Mouse (Mus musculus) liver, embryonic 18 days (tissue): ENCODE results near the gene Krt71. TPM values are rescaled to one million over a fixed set of nuclear protein-coding genes. Genes with fewer than 3 reads are reported as not detected.

Experiments used
- polyA plus RNA-seq: library from polyadenylated mRNA; depleted of rRNA; stranded (reverse); fragments of >200 nt; gene quantifications from 2 replicates; pipeline ENCODE4 v1.2.3, GENCODE M21; 2012; rRNA removed

Krt71 gene
- not detected in 2 replicates for polyA plus RNA-seq

DNA sequence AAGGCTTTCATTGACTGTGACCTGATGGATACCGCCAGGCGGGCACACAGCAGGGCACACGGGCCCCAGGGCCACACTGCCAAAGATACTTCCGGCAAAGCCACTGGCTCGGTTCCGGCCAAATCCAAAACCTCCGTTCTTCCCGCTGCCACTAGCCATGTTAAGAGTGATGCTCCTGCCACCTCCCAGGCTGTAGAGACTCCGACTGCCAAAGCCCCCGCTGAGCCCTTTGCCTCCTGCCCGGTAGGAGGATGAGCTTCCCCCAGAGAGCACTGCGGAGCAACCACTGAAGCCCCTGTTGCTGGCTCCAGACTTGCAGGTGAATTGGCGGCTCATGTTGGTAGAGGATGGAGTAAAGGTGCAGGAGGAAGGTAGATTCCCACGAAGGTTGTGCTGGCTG, at the start of gene Krt71:
Krt71 (minus strand) TSS at position 399 of the 400 bp plus-strand sequence.

GRCm38 (mm10) chr15:101786360-101786759, 43.5 kb upstream of the Krt71 start, which contains the start of gene Krt72:
Gene Krt72 (minus strand): TSS chr15:101786460.

DNA sequence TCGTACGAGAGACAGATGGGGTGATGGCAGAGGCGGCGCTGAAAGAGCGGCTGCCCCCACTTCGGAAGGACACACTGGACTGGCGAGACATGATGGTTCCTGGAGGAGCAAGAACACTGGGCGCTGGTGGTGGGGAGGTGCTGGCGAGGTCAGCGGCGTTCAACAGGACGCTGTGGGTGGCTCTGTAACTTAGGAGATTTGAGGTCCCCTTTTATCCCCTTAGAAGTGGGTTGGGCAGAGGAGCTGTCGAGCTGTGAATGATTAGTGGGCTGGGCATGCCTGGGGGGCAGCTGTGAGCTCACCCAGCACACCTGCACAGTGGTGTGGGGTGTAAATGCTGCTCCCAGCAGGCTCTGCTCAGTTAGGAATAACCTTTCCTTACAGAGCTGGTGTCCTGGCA, 30.2 kb downstream of the Krt71 start, which contains the start of gene Krt5:
Krt5 (minus strand) TSS at position 179 of the 400 bp plus-strand sequence.

DNA sequence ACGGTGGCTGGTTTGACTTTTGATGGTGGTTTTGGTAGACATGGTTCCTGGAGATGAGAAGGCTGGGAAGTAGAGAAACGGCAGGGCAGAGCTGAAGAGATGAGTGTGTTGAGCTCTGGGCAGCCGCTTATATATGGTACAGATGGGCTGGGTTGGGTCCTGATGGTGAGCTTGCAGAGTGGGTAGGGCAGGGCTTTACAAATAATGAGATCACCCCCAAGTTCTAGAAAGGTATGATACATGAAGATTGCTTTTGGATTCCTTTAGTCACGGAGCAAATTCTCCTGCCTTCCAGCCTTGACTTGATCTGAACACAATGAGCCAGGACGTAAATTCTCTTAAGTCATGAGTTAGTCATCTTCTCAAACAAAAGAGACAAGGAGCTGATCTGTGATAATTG, 48.7 kb downstream of the Krt71 start, which contains the start of gene Krt6a:
Krt6a (minus strand) TSS at position 101 of the 400 bp plus-strand sequence.

Other genes with a start within 250 kb of the Krt71 start
- not detected in 2 replicates for gene Gm49425, start 225.8 kb downstream of the Krt71 start, polyA plus RNA-seq
- gene Krt84, start 210.3 kb downstream of the Krt71 start, polyA plus RNA-seq, result not detected in 2 replicates
- gene Krt82, start 192.4 kb downstream of the Krt71 start, polyA plus RNA-seq, result not detected in 2 replicates
- not detected in 2 replicates for gene Krt90, start 180.2 kb downstream of the Krt71 start, polyA plus RNA-seq
- not detected in 2 replicates for gene Krt75, start 169.2 kb downstream of the Krt71 start, polyA plus RNA-seq
- gene Gm5414, start 114.9 kb downstream of the Krt71 start, polyA plus RNA-seq, result not detected in 2 replicates
- gene Gm5478, start 95.7 kb downstream of the Krt71 start, polyA plus RNA-seq, result not detected in 2 replicates
- not detected in 2 replicates for gene Krt6b, start 62.8 kb downstream of the Krt71 start, polyA plus RNA-seq
- gene Krt6a, start 48.8 kb downstream of the Krt71 start, polyA plus RNA-seq, result not detected in 2 replicates
- gene Krt5, start 30.2 kb downstream of the Krt71 start, polyA plus RNA-seq, result not detected in 2 replicates
- not detected in 2 replicates for gene Krt72, start 43.4 kb upstream of the Krt71 start, polyA plus RNA-seq
- gene Krt73, start 59.2 kb upstream of the Krt71 start, polyA plus RNA-seq, result not detected in 2 replicates
- not detected in 2 replicates for gene Krt2, start 75.1 kb upstream of the Krt71 start, polyA plus RNA-seq
- gene Krt1, start 107.7 kb upstream of the Krt71 start, polyA plus RNA-seq, result 0.02 TPM in 1 of 2 replicates, not detected in the other
- gene Krt77, start 126.6 kb upstream of the Krt71 start, polyA plus RNA-seq, result not detected in 2 replicates
- gene Krt76, start 149.8 kb upstream of the Krt71 start, polyA plus RNA-seq, result not detected in 2 replicates
- gene Krt4, start 181.6 kb upstream of the Krt71 start, polyA plus RNA-seq, result 0.10 and 0.16 TPM in 2 replicates
- gene Krt79, start 197.2 kb upstream of the Krt71 start, polyA plus RNA-seq, result 0.04 TPM in 1 of 2 replicates, not detected in the other
- gene Krt78, start 211.2 kb upstream of the Krt71 start, polyA plus RNA-seq, result 0.01 TPM in 1 of 2 replicates, not detected in the other